Mouse (Mus musculus): ENCODE measurements around the gene Ypel2. TPM values are rescaled to one million over a fixed set of nuclear protein-coding genes. Genes with fewer than 3 reads are reported as not detected.
A peak's percentile ranks its signal among the peaks of the same experiment; 100 is the strongest.
"Not testable (repeated sequence)": the region's sequence is repeated elsewhere in the genome, so short reads cannot be mapped to it uniquely, and the experiment has no call there.

The Ypel2 gene
- 21.6 and 21.8 TPM in 2 replicates for polyA plus RNA-seq (2012; rRNA removed)

DNA sequence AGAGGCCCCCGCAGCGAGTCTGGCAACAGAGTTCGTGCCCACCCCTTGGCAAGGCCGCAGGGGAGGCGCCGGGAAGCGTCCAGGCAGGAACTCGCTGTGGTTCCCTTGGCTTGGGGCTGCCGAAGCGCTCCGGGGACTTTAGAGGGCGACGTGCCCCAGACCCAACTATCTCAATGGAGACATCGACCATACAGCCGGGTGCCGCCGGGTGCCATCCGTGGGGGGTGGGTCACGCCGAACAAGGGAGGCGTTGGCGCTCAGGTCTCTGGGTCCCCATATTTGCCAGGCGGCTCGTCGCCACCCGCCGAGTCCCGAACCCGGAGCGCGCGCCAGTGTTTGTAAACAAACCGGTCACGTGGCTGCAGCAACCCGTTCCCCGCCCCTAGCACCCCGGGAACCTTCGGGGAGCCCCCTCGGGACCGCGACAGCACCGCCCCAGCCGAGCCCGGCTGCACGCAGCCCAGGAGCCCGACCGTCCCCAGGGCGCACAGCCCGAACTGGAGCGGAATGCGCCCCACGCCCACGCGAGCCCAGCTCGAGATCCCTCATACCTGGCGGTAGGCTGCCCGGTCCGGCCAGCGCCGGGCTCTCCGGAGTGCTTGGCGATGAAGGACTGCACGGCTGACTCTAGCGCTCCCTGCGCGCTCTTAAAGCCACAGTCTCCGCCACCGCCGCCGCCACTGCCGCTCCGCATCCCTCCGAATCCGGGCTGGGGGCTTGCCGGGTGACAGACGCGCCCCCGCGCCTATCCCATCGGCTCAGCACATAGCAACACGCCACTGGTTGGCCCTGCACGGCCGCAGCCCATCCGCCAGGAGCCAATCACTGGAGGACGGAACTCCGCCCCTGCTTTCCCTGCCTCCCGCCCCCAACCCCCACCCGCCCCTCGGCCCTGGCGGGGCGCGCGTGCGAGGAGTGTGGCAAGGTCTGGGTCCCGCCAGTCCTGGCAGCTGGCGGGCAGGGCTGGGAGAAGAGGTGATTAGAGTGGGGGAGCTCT, at the start of gene Ypel2:
TSS of gene Ypel2 (minus strand) at position 667 of the 997 bp plus-strand sequence.
- peak; percentile 92 for DNase-seq (ENCODE audit: low spot score)

DNA sequence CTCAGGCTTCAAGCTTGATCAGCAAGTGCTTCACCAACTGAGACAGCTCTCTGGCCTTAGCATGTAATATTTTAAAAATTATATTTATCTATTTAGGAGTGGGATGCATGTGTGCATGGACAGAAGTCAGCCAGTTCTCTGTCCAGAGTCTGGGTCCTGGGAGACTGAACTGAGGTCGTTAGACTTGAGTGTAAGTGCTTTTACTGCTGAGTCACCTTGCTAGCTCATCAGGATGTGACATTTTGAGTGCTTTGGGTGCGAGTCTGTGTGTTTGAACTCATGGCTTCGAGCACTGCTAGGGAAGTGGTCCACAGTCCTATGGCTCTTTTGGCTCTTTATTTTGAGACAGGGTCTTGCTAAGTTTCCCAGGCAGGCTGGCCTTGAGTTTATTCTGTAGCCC, 49.5 kb upstream of the Ypel2 start:
- DNase-seq (ENCODE audit: low spot score) = no peak

- no peak for DNase-seq (ENCODE audit: low spot score)
These were observed 45.9 kb upstream of the Ypel2 start for GRCm38 (mm10) chr11:87039307-87039963.

DNA sequence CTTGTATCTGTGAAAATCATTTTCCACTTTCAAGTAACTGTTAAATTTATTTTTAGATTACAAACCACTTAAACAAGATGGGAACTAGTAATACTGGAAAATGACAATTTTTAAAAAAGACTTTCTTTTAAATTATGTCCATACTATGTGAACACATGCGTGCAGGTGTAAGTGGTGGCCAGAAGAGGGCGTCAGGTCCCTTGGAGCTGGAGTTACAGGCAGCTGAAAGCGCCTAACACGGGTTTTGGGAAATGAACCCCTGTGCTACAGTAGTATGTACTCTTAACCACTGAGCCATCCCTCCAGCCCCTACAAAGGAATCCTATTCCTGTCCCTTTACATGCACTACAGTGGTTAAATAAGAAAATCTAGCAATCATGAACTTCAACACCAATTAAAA, 42.7 kb upstream of the Ypel2 start:
- DNase-seq (ENCODE audit: low spot score) = no peak

GRCm38 (mm10) chr11:87028212-87028611, 34.7 kb upstream of the Ypel2 start:
- no peak for DNase-seq (ENCODE audit: low spot score)

GRCm38 (mm10) chr11:87026096-87026875, 32.8 kb upstream of the Ypel2 start:
- no peak for DNase-seq (ENCODE audit: low spot score)

DNA sequence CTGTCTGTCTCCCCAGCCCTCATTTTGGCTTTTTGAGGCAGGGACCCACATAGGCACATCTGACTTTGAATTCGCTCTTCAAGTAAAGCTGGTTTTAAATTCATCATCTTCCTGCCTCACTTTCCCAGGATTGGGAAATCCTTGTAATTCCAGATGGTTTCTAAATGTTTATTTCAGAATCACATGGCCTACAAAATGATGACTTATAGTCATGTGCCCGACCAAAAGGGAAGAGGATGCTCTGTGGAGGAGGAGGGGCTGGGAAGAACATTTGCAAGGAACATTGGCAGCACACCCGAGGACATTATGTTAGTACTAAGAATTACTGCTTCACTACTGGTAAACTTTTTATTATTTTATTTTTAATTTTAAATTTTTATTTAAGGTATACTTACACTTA, 31.8 kb upstream of the Ypel2 start:
- no peak for DNase-seq (ENCODE audit: low spot score)

DNA sequence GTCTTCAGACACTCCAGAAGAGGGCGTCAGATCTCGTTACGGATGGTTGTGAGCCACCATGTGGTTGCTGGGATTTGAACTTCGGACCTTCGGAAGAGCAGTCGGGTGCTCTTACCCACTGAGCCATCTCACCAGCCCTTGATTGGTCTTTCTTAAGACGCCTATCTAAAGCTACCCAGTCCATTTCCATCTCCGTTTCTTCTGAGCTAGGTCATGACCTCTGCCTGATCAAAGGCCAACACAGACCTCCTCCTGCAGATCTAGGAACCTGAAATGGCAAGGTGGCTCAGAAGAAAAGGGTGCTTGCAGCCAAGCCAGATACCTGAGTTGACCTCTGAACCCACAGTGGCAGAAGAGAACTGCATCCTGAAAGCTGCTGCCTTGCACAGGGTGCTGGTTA, 29.7 kb upstream of the Ypel2 start:
- not testable (repeated sequence) for DNase-seq (ENCODE audit: low spot score)

GRCm38 (mm10) chr11:87022765-87023164, 29.3 kb upstream of the Ypel2 start:
- no peak for DNase-seq (ENCODE audit: low spot score)

- no peak for DNase-seq (ENCODE audit: low spot score)
These were observed 28.0 kb upstream of the Ypel2 start for GRCm38 (mm10) chr11:87021551-87021950.

- DNase-seq (ENCODE audit: low spot score) = no peak
These were observed 26.9 kb upstream of the Ypel2 start for GRCm38 (mm10) chr11:87020449-87020848.

- DNase-seq (ENCODE audit: low spot score) = no peak
These were observed 25.9 kb upstream of the Ypel2 start for GRCm38 (mm10) chr11:87019431-87019830.

- no peak for DNase-seq (ENCODE audit: low spot score)
These were observed 24.6 kb upstream of the Ypel2 start for GRCm38 (mm10) chr11:87018081-87018480.

DNA sequence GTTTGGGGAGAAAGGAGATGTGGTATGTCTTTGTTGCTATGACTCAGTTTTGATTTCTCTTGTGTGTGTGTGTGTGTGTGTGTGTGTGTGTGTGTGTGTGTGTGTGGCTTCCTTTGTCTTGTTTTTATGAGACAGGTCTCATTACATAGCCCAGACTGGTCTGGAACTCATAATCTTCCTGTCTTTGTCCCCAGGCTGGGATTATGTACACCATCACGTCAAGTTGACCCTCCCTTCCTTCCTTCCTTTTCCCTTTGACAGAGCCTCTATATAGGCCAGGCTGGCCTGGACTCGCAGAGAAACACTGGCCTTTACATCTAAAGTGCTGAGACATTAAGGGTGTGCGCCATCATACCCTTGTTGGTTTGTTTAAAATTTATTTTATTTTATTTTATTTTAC, 22.2 kb upstream of the Ypel2 start:
- no peak for DNase-seq (ENCODE audit: low spot score)

DNA sequence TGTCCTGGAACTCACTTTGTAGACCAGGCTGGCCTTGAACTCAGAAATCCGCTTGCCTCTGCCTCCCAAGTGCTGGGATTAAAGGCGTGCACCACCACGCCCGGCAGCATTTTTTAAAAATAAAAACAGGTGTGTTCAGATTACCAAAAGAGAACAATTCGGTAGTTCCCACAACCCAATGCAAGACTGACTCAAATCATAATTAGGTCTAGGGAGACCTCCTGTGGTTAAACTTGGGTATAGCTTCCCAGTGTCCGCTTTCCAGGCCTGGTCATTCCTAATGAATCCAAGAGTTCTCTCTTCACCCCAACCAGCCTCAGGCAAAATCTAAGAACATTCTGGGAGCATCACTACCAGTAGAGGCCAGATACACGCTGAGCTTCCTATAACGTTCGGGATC, 17.0 kb upstream of the Ypel2 start:
- DNase-seq (ENCODE audit: low spot score) = no peak

GRCm38 (mm10) chr11:87007371-87007770, 13.9 kb upstream of the Ypel2 start:
- no peak for DNase-seq (ENCODE audit: low spot score)

GRCm38 (mm10) chr11:87004960-87005755, 11.7 kb upstream of the Ypel2 start:
- DNase-seq (ENCODE audit: low spot score) = no peak

- DNase-seq (ENCODE audit: low spot score) = no peak
These were observed 8.7 kb upstream of the Ypel2 start for GRCm38 (mm10) chr11:87002078-87002829.

DNA sequence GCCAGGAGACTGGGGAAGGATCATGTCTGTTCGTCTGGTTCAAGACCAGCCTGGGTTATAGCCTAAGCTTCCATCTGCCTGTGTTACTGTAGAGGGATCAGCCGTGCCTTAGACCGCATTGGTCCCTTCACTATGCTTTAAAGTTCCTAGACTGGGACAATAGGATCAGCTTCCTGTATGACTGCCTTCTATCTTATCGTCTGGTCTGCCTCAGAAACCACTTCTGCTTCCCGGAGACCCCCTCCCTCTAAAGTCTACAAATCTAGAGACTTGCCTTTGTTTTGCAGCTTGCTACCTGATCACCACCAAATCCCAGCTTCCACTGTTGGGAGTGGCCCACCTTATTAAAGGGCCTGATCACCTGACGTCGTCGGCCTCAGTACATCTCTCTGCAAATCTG, 7.7 kb upstream of the Ypel2 start:
- DNase-seq (ENCODE audit: low spot score) = no peak

- no peak for DNase-seq (ENCODE audit: low spot score)
These were observed 2.8 kb upstream of the Ypel2 start for GRCm38 (mm10) chr11:86996266-86996665.
